Mouse (Mus musculus) left cerebral cortex, postnatal 14 days (tissue): Measurements from ENCODE around the gene Ttll6. TPM values are rescaled to one million over a fixed set of nuclear protein-coding genes. Genes with fewer than 3 reads are reported as not detected.
A peak's percentile ranks its signal among the peaks of the same experiment; 100 is the strongest.

Source experiments
- DNase-seq, 2 experiments: peaks; one replicate each; pipeline ENCODE4 v3.0.0; 2021 to 2022; ENCODE audit warnings: low spot score in 2 of 2, mixed read lengths in 1 of 2
- intact Hi-C: fragments of 180-260 bp; cut with DNase I; formaldehyde crosslinking; loops from one replicate; pipeline ENCODE4 v1.15.1; 2025
- total RNA-seq, 2 experiments: library from RNA; stranded (reverse); gene quantifications; 2 replicates each; pipeline ENCODE4 v1.2.3; 2021

The Ttll6 gene
- total RNA-seq, 2 experiments from 2014 or later = 0.18 to 0.27 TPM

DNA sequence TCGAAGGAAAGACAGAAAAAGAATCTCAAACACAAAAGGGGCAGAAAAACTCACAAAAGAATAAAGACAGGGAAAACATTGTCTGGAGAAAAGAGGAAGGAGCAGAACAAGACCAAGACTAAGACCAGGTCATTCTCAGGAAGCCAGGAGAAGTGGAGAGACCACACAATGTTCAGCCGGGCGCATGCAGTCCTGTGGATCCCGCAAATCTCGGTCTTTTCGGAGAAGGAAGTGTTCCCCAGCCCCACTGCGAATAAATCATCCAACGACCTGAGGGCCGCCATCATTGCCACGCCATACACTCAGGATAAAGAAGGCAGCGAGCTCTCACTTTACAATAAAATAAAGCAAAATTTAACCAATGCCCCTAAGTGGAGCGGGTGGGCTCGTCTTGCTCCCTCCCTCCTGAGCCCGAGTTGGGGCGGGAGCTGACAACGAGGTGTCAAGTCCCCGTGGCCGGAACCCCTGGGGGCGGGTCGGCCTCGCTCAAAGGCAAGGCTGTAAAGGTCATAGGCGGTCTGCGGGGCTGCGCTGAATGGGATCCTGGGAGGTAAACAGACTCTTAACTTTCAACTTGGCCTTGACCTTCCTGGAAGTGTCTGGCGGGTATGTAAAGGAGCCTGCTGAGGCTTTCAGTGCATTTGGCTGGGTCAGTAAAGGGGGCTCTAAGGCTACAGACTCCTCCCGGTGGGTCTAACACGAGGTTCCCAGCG, 56.4 kb downstream of the Ttll6 start:
- intact Hi-C loops = loop anchor here (10.0 kb wide), 1 partner anchor 145 kb away; no protein-coding TSS in a partner anchor
- no peak for DNase-seq

DNA sequence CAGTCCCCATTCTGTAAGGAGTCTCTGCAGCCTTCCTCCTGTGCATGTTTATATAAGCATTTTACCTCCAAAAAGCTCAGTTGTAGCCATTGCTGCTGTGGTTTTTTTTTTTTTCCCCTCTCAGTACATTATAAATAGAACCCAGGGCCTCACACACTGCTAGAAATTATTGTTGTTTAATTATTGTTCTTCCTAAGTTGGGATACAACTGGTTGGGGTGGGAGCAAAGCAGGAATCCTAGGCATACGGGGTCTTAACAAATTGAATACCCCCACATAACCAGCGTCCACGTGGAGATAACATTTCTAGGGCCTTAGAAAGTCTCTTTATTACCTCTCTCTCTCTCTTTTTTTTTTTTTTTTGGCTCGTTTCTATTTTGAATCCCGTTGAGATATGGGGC, 57.5 kb downstream of the Ttll6 start:
- no peak for DNase-seq
- intact Hi-C loops = loop anchor here (10.0 kb wide), 1 partner anchor 144 kb away; no protein-coding TSS in a partner anchor

DNA sequence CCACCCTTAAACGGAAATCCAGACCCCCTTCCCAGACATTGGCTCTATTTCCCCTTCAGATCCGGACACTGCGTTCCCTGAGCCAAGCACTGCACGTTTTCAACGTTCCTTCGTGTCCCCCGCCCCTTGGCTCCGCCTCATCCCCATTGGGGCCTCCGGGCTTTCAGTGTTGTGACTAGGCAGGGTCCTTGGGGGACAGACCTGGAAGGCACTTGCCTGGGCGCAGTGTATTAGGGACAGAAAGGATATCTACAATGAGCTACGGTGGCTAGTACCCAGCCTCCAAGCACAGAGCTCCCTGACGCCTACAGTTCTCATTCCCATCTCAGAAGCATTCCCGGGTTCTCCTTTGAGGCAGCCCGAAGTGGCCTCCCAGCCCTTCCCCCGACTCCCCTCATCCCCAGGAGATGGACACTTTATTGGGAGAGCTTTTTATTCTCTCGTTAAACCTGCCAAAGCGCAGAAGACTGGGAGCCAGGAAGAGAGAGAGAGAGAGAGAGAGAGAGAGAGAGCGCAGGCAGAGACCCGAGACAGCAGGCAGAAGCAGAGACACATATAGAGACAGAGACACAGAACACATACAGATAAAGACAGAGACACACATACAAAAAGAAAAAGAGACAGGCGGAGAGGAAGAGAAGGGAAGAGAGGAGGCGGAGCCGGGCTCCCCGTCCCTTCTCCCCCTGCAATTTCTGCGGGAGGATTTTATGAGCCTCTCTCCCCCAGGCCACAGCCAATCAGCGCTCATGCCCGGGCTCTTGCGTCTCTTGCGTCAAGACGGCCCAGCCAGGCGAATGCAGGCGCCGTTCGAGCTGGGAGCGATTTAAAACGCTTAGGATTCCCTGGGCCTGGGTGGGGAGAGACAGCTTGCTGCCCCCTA, 60.2 kb downstream of the Ttll6 start, which contains the start of gene Hoxb13:
Hoxb13 (plus strand) TSS at position 796 of the 880 bp plus-strand sequence.
- peak in 1 of 2 experiments; percentile 6 for DNase-seq
- intact Hi-C loops = loop anchor here (10.0 kb wide), 1 partner anchor 141 kb away; no protein-coding TSS in a partner anchor

- intact Hi-C loops = loop anchor here (10.0 kb wide), 1 partner anchor 140 kb away; no protein-coding TSS in a partner anchor
- DNase-seq = no peak
These were observed 60.8 kb downstream of the Ttll6 start for GRCm38 (mm10) chr11:96194401-96194710.

GRCm38 (mm10) chr11:96194961-96195640, 61.5 kb downstream of the Ttll6 start:
- intact Hi-C loops = loop anchor here (10.0 kb wide), 1 partner anchor 140 kb away; no protein-coding TSS in a partner anchor
- DNase-seq = no peak

DNA sequence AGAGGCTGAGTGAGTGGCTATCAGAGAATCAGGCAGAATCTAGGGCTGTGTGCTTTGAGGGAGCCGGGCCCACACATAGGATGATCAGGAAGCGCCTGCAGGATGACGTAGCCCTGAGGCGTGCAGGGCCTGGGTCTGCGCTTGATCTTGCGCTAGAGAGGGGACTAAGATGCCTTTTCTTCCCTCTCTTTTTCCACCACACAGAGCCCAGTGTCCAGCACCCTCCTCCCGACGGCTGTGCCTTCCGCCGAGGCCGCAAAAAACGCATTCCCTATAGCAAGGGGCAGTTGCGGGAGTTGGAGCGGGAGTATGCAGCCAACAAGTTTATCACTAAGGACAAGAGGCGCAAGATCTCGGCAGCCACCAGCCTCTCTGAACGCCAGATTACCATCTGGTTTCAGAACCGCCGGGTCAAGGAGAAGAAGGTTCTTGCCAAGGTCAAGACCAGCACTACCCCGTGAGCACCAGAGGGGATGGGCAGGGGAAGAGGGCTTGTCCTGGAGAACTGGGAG, 62.2 kb downstream of the Ttll6 start:
- intact Hi-C loops = loop anchor here (10.0 kb wide), 1 partner anchor 139 kb away; no protein-coding TSS in a partner anchor
- DNase-seq = no peak

- DNase-seq = peak in 1 of 2 experiments; percentile 6
- intact Hi-C loops = loop anchor here (10.0 kb wide), 1 partner anchor 136 kb away; no protein-coding TSS in a partner anchor
These were observed 65.1 kb downstream of the Ttll6 start for GRCm38 (mm10) chr11:96198642-96199041.

- DNase-seq = no peak
- intact Hi-C loops = loop anchor here (5.0 to 10.0 kb wide), 3 partner anchors 55 to 192 kb away; partner anchors contain the start of gene Igf2bp1
These were observed 65.8 kb downstream of the Ttll6 start for GRCm38 (mm10) chr11:96199181-96200086.

DNA sequence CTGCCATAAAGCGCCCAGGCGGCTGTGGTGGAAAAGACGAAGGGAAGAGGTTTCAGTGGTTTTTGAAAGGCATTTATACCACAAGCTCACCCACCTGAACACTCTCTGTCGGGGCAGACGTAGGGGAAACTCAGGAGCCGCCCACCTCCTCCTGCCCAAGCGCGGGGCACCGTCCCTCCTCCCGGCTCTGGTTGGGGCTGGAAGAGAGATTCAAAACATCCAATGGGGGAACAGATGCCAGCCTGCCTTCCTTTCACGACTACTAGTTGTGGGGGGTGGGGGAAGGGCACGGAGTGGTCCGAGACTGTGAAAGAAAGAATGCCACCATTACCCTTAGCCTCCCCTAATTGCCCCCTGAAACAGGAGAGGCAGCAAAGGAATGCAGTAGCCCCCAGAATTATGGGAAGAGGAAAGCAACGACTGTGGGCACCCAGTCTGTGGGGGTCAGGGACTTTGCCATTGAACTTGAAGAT, 66.6 kb downstream of the Ttll6 start:
- intact Hi-C loops = loop anchor here (5.0 to 10.0 kb wide), 2 partner anchors 55 to 193 kb away; partner anchors contain the start of gene Igf2bp1
- DNase-seq = no peak

DNA sequence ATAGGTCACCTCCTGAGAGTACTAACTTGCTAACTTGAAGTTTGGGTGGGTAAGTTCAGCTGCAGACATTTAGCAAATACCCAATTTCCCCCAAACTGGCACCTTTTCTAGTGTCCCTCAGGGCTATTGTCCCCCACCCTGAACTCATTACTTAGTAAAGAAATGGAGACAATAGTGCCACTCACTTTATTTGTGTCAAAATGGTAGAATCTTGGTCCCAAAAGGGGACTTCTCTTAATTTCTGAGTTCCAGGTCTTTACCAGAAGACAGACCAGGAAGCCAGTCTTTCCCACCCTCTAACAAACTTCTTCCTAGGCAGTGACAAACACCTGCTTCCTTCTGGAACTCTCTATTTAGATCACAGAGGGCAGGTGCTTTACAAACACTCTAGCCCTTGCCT, 68.2 kb downstream of the Ttll6 start:
- DNase-seq = no peak
- intact Hi-C loops = loop anchor here (5.0 to 10.0 kb wide), 2 partner anchors 53 to 194 kb away; partner anchors contain the start of gene Igf2bp1

DNA sequence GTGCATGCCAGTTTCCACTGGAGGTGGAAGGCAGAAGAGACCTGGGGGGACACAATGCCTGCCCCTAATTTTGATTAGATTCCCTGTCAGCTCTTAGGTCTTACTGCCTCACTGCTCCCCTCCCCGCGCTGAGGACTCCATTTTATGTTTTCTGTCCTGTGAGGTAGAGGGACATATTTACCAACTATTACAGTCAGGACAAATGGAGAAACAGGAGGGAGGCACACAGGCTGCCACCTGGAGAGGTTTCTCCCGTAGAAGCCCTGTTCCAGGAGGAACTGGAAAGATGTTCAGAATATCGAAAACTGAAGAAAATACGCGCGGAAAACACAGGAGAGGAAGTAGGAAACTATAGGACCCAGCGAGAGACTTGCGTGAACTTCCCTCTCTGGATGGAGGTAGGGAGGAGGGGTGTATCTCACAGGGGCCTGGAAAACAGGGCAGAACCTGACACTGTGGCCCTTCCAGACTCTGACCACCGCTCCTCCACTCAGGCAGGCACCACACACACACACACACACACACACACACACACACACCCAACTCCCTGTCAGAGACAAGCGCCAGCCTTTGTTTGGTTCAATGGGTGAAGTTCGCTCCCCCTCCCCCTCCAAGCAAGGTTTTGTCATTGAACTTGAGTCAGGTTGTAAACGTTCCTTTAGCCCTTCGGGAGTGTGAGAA, 69.0 kb downstream of the Ttll6 start:
- intact Hi-C loops = loop anchor here (5.0 to 10.0 kb wide), 2 partner anchors 52 to 195 kb away; partner anchors contain the start of gene Igf2bp1
- DNase-seq = no peak

GRCm38 (mm10) chr11:96203182-96203788, 69.7 kb downstream of the Ttll6 start:
- intact Hi-C loops = loop anchor here (5.0 to 10.0 kb wide), 2 partner anchors 52 to 196 kb away; partner anchors contain the start of gene Igf2bp1
- DNase-seq = no peak

- intact Hi-C loops = loop anchor here (5.0 to 10.0 kb wide), 2 partner anchors 51 to 196 kb away; partner anchors contain the start of gene Igf2bp1
- no peak for DNase-seq
These were observed 70.2 kb downstream of the Ttll6 start for GRCm38 (mm10) chr11:96203789-96204186.

GRCm38 (mm10) chr11:96204351-96204750, 70.8 kb downstream of the Ttll6 start:
- no peak for DNase-seq
- intact Hi-C loops = loop anchor here (5.0 to 10.0 kb wide), 2 partner anchors 50 to 197 kb away; partner anchors contain the start of gene Igf2bp1

GRCm38 (mm10) chr11:96205426-96206131, 72.0 kb downstream of the Ttll6 start:
- no peak for DNase-seq

More at GRCm38 (mm10) chr11:96205426-96206131, 72.0 kb downstream of the Ttll6 start:
- intact Hi-C loops = loop anchor here (10.0 kb wide), 1 partner anchor 49 kb away; no protein-coding TSS in a partner anchor
